Mouse (Mus musculus): ENCODE results near the gene Met. TPM values are rescaled to one million over a fixed set of nuclear protein-coding genes. Genes with fewer than 3 reads are reported as not detected.

Gene Met
- polyA plus RNA-seq, 1 experiment from 2014 or later: 25.3 TPM

Other genes with a start within 250 kb of the Met start
- 18.7 and 19.8 TPM in 2 replicates for gene Cav2, start 182.6 kb upstream of the Met start, polyA plus RNA-seq (2014; fragmentation: Nextera tagmentation; extraction: Ambion mirVana)
- 49.2 and 52.9 TPM in 2 replicates for gene Cav1, start 157.5 kb upstream of the Met start, polyA plus RNA-seq (2014; fragmentation: Nextera tagmentation; extraction: Ambion mirVana)
- 238 and 259 TPM in 2 replicates for gene Capza2, start 172.4 kb downstream of the Met start, polyA plus RNA-seq (2014; fragmentation: Nextera tagmentation; extraction: Ambion mirVana)
- gene St7, start 229.1 kb downstream of the Met start, polyA plus RNA-seq (2014; fragmentation: Nextera tagmentation; extraction: Ambion mirVana): 18.0 and 22.4 TPM in 2 replicates

All from kidney, embryonic 14.5 days (tissue).